Mouse (Mus musculus) forebrain, embryonic 16.5 days (tissue): Measurements from ENCODE around the gene Maged1. TPM values are rescaled to one million over a fixed set of nuclear protein-coding genes. Genes with fewer than 3 reads are reported as not detected.
"Not testable (repeated sequence)": the region's sequence is repeated elsewhere in the genome, so short reads cannot be mapped to it uniquely, and the experiment has no call there.

Experiments
- ATAC-seq: fragments of 200-750 bp; cut with Nextera tagmentation; 2 replicates; pipeline ENCODE4 v1.8.0; 2017; ENCODE audit warnings: mild to moderate bottlenecking, moderate library complexity
- H3K27ac ChIP-seq: fragments of 300-500 bp; sonication (generic); 2 replicates; pipeline ENCODE4 v1.5.1; 2014; ENCODE audit warnings: low read length, control low read depth
- H3K27me3 ChIP-seq: fragments of 300-500 bp; sonication (generic); replicated peaks from 2 replicates; pipeline ENCODE4 v1.6.1; 2014; ENCODE audit warnings: low read length; ENCODE audit not compliant: control insufficient read depth, insufficient read depth
- H3K36me3 ChIP-seq: fragments of 300-500 bp; sonication (generic); 2 replicates; pipeline ENCODE4 v1.6.1; 2014; ENCODE audit not compliant: control insufficient read depth, insufficient read depth
- H3K4me1 ChIP-seq: fragments of 300-500 bp; sonication (generic); replicated peaks from 2 replicates; pipeline ENCODE4 v1.6.1; 2014; ENCODE audit warnings: low read length; ENCODE audit not compliant: control insufficient read depth, insufficient read depth
- H3K4me2 ChIP-seq: fragments of 300-500 bp; sonication (generic); 2 replicates; pipeline ENCODE4 v1.6.1; 2014; ENCODE audit warnings: mild to moderate bottlenecking, low read length, control low read depth
- H3K4me3 ChIP-seq: fragments of 300-500 bp; sonication (generic); replicated peaks from 2 replicates; pipeline ENCODE4 v1.5.1; 2014; ENCODE audit warnings: mild to moderate bottlenecking, low read length, control low read depth
- H3K9ac ChIP-seq: fragments of 300-500 bp; sonication (generic); replicated peaks from 2 replicates; pipeline ENCODE4 v1.6.1; 2014; ENCODE audit warnings: low read depth, low read length, control low read depth
- H3K9me3 ChIP-seq: fragments of 300-500 bp; sonication (generic); 2 replicates; pipeline ENCODE4 v1.6.1; 2016; ENCODE audit warnings: low read length; ENCODE audit not compliant: control insufficient read depth
- WGBS: fragments of 180-500 bp; shearing (Covaris S2); extraction: QIAGEN DNeasy Blood & Tissue Kit; methylation state at CpG from one replicate; pipeline ENCODE4 v1.1.7; 2014; 5-methylcytosine and 5-hydroxymethylcytosine counted together
- polyA plus RNA-seq: library from polyadenylated mRNA; unstranded; fragments of >200 nt; fragmentation: Nextera tagmentation; extraction: Ambion mirVana; gene quantifications from 2 replicates; pipeline ENCODE4 v1.2.1, GENCODE M21; 2015

The Maged1 gene
- polyA plus RNA-seq, 1 experiment from 2014 or later, result 998 TPM

DNA sequence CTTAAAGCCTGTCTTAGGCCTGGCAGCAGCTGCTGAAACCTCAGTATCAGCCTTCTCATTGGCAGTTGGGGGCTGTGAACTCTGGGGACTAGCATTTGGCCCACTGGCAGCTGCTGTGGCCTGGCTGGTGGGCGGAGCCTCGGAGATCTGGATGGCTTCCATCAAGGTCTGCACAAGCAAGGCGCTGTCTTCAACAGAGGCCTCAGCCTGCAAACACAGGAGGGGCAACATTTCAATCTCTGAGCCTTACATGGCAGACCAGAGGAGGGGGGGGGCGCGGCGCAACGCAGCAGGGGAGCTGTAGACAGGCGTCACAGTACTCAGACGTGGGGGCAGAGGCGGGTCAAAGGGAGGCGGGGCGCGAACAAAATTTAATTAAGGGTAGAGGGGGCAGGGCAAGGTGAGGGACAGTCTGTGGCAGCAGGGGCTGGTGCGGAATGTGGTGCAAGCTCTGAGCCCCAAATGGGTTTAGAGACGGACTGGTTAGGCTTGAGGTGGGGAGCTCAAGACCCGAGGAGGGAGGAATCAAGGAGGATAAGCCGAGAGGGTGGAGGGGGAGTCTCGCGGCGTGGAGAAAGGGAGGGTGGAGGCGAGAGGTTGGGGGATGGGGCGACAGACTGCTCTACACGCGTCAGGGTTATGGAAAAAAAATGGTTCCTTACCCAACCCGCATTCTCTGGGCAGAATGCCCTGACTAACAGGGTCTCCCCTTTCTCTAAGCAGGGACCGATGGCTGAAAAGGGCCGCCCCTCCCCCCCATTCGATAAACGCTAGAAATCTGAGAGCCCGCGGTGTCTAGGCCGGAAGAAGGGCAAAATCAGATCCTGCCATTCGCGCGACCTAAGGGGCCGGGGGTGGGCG lies 1.4 kb downstream of the Maged1 start:
- ATAC-seq, result peak; percentile 43

DNA sequence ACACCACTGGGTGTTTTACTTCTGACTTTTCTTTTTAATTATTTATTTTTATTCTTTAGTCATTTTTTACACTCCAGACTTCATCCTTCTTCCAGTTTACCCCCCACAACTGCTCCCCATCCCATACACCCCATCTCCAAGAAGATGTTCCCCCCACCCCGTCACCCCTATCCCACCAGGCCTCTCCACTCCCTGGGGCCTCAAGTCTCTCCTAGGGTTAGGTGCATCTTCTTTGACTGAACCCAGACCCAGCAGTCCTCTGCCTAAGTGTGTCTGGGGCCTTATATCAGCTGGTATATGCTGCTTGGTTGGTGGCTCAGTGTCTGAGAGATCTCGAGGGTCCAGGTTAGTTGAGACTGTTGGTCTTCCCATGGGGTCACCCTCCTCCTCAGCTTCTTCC lies 7.6 kb downstream of the Maged1 start:
- no peaks in the 10 kb centered on the region for H3K27me3 ChIP-seq
- H3K27ac ChIP-seq, result no peak overlapping the region
- H3K9ac ChIP-seq, result no peak overlapping the region
- no peak overlapping the region for H3K4me3 ChIP-seq
- H3K36me3 ChIP-seq, result peaks cover 11% of the 10 kb centered on the region; the same call in 1 of the 2 replicates
- peaks cover 11% of the 10 kb centered on the region for H3K4me1 ChIP-seq
- 64% methylated on average over 2 of the region's 2 CpGs for WGBS
- no peaks in the 10 kb centered on the region for H3K9me3 ChIP-seq
- no peak overlapping the region for H3K4me2 ChIP-seq
- peak; percentile 35; the same call in 1 of the 2 replicates for ATAC-seq

More for the DNA sequence above, 1.4 kb downstream of the Maged1 start:
- 21% methylated on average over 32 of the region's 37 CpGs for WGBS
- Histone ChIP-seq H3K27me3 (no peaks in the 10 kb centered on the region), H3K4me2 (peak overlapping the region; percentile 58), H3K4me1 (peaks cover 27% of the 10 kb centered on the region), H3K36me3 (peaks cover 11% of the 10 kb centered on the region; the same call in 1 of the 2 replicates), H3K9me3 (no peaks in the 10 kb centered on the region), H3K4me3 (peak overlapping the region; percentile 65), H3K27ac (peak overlapping the region; percentile 92), H3K9ac (peak overlapping the region; percentile 87)

DNA sequence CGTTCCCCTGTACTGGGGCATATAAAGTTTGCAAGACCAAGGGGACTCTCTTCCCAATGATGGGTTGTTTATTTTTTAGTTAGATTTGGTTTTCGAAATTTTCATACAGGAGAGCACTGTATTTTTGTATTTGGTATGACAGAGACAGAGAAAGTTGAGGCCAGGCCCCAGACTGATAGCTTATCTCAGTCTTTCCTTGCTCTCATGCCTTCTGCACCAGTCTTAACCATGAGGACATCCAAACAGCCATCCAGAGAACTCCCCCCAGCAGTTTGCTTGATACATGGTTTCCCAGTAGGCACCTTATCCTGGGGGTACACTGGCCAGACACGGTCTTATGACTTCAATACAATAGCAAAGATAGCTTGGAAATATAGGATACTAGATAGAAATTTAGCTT lies 11.6 kb downstream of the Maged1 start:
- Histone ChIP-seq H3K9me3 (no peaks in the 10 kb centered on the region), H3K4me3 (no peak overlapping the region), H3K4me2 (no peak overlapping the region), H3K4me1 (no peaks in the 10 kb centered on the region), H3K27me3 (no peaks in the 10 kb centered on the region), H3K27ac (no peak overlapping the region), H3K36me3 (no peaks in the 10 kb centered on the region), H3K9ac (no peak overlapping the region)
- ATAC-seq, result no peak
- 90% methylated on average over 3 of the region's 3 CpGs for WGBS

DNA sequence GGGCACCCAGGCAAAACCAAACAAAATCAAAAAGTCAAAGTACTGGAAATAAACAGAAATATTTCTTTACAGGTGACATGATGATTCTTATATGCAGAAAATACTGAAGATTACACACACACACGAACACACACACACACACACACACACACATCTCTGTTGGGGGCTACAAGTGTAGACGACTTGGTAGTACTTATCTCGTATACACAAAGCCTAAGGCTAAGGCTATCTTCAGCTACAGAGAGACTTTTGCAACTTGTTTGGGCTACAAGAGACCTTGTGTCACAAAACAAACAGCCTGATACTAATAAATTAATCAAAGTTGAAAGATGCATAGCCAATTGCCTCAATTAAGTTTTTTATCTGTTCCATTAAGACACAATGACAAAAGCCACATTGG lies 19.8 kb downstream of the Maged1 start:
- H3K4me2 ChIP-seq, result no peak overlapping the region
- H3K36me3 ChIP-seq, result no peaks in the 10 kb centered on the region
- H3K4me1 ChIP-seq, result no peaks in the 10 kb centered on the region
- no peak overlapping the region for H3K27ac ChIP-seq
- H3K27me3 ChIP-seq, result no peaks in the 10 kb centered on the region
- ATAC-seq, result no peak
- H3K4me3 ChIP-seq, result no peak overlapping the region
- 75% methylated on average over 3 of the region's 3 CpGs for WGBS
- H3K9me3 ChIP-seq, result 0 out of 2 replicates have a peak, but pooled peaks cover 2% of the 10 kb centered on the region
- H3K9ac ChIP-seq, result no peak overlapping the region

DNA sequence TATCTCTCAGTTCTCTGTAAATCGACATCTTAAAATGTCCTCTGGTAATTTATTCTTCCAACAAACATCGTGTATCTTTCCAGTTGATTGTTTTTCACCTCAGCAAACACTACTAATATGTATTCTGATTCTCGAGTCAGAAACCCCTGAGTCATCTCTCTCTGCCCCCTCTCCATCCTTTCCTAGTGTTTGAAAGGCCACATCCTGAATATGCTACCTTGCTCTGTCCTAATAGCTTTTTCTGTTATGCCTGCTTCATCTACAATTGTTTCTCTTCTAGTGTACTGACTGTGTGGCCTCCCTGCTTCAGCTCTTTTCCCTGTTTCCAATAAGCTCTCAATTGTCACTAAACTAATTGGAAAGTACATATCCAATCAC lies 33.5 kb downstream of the Maged1 start:
- Histone ChIP-seq H3K27ac (peak overlapping the region; percentile 53), H3K9ac (no peak overlapping the region), H3K4me3 (no peak overlapping the region), H3K36me3 (no peaks in the 10 kb centered on the region), H3K27me3 (no peaks in the 10 kb centered on the region), H3K9me3 (no peaks in the 10 kb centered on the region), H3K4me2 (no peak overlapping the region), H3K4me1 (peaks cover 3% of the 10 kb centered on the region; the same call in 1 of the 2 replicates)
- no peak; the same call in 1 of the 2 replicates for ATAC-seq
- 62% methylated on average over 3 of the region's 3 CpGs for WGBS

DNA sequence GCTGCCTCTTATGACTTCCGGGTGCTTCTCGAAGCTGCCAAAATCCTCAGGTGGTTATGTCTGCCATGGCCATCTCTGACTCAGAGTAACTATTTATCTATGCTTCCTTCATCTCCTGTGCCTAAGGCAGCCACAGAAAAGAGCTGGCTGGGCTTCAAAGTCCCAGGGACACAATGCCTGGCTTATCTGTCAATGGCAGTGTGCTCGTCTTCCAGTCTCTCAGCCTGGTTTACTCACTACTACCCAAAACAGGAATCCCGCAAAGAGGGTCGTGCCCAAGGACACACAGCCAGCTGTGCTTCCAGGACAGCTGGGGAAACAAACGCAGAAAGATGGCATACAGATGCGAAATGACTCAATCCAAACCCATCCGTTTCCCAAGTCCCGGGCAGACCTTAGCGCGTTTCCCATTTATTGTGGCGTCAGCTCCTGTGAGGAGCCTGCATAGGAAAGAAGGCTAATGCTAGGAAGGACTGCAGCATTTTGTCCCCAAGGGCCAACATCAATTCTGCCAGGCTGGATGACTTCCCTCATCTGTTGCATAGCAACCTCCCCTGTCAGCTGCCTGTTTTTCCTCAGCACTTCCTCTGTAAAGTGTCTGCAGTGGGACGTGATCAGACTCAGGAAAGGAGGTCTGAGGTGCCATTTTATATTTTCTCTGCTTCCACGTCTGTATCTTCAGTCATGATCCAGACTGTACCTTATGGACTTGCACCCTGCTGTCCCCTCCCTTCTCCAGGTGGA lies 34.1 kb downstream of the Maged1 start:
- peak overlapping the region; percentile 53 for H3K27ac ChIP-seq
- not testable (repeated sequence) for H3K9ac ChIP-seq, H3K9me3 ChIP-seq, H3K4me2 ChIP-seq, H3K4me3 ChIP-seq, H3K27me3 ChIP-seq, H3K36me3 ChIP-seq, H3K4me1 ChIP-seq
- ATAC-seq, result peak; percentile 95
- WGBS, result 36% methylated on average over 6 of the region's 14 CpGs

DNA sequence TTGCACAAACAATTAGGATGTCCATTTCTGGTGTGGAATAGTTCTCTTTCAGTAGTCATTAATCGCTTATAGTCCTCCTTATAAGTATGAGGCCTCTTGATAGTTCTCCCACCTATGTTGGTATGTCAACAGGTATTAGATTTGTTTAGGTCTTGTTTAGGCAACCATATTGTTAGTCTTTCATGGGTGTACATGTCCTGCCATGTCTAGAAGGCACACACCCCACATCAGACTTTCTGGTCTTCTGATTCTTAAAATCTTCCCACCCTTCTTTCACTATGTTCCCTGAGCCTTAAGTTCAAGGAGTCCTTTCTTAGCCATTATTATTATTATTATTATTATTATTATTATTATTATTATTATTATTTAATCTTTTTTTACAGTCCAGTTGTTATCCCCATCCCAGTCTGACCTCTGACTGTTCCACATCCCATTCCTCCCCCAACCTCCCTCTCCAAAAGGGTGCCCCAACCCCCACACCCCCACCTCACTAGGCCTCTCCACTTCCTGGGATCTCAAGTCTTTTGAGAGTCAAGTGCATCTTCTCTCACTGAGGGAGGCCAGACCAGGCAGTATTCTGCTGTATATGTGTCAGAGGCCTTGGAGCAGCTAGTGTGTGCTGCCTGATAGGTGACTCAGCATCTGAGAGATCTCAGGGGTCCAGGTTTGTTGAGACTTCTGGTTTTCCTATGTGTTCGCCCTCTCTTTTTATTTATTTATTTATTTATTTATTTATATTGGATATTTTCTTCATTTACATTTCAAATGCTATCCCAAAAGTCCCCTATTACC lies 55.7 kb downstream of the Maged1 start:
- H3K27ac ChIP-seq, result no peak overlapping the region
- no peak overlapping the region for H3K4me3 ChIP-seq
- no peak overlapping the region for H3K4me2 ChIP-seq
- no peaks in the 10 kb centered on the region; the same call in 1 of the 2 replicates for H3K27me3 ChIP-seq
- no peaks in the 10 kb centered on the region for H3K4me1 ChIP-seq
- ATAC-seq, result no peak
- no peaks in the 10 kb centered on the region for H3K36me3 ChIP-seq
- whole genome bisulfite sequencing, result 92% methylated on average over 2 of the region's 2 CpGs
- H3K9ac ChIP-seq, result no peak overlapping the region
- no peaks in the 10 kb centered on the region for H3K9me3 ChIP-seq
